Mouse (Mus musculus) limb, embryonic 11.5 days (tissue): ENCODE measurements around the gene Tnrc6b. TPM values are rescaled to one million over a fixed set of nuclear protein-coding genes. Genes with fewer than 3 reads are reported as not detected.
A peak's percentile ranks its signal among the peaks of the same experiment; 100 is the strongest.

Experiments used
- ATAC-seq: fragments of 200-750 bp; cut with Nextera tagmentation; 2 replicates; pipeline ENCODE4 v1.8.0; 2017; ENCODE audit warnings: low read depth; ENCODE audit not compliant: insufficient number of reproducible peaks, low FRiP score, low TSS enrichment
- DNase-seq: peaks from one replicate; pipeline ENCODE4 v3.0.0-alpha.2; 2015; ENCODE audit warnings: low spot score
- H3K27ac ChIP-seq: fragments of 300-500 bp; sonication (generic); replicated peaks from 2 replicates; pipeline ENCODE4 v1.5.1; 2014; ENCODE audit warnings: low read depth, mild to moderate bottlenecking, low read length
- H3K27me3 ChIP-seq: fragments of 300-500 bp; sonication (generic); 2 replicates; pipeline ENCODE4 v1.6.1; 2014; ENCODE audit warnings: mild to moderate bottlenecking, low read length, mixed read lengths; ENCODE audit not compliant: control insufficient read depth, insufficient read depth
- H3K36me3 ChIP-seq: fragments of 300-500 bp; sonication (generic); 2 replicates; pipeline ENCODE4 v1.6.1; 2014; ENCODE audit warnings: mild to moderate bottlenecking, low read length, moderate library complexity, mixed read lengths; ENCODE audit not compliant: control insufficient read depth, insufficient read depth
- H3K4me1 ChIP-seq: fragments of 300-500 bp; sonication (generic); 2 replicates; pipeline ENCODE4 v1.6.1; 2014; ENCODE audit warnings: low read length, mixed read lengths; ENCODE audit not compliant: control insufficient read depth, insufficient read depth
- H3K4me2 ChIP-seq: fragments of 300-500 bp; sonication (generic); 2 replicates; pipeline ENCODE4 v1.6.1; 2014; ENCODE audit warnings: low read depth, mild to moderate bottlenecking, moderate library complexity; ENCODE audit not compliant: severe bottlenecking
- H3K4me3 ChIP-seq: fragments of 300-500 bp; sonication (generic); 2 replicates; pipeline ENCODE4 v1.5.1; 2014; ENCODE audit warnings: low read depth, low read length
- H3K9ac ChIP-seq: fragments of 300-500 bp; sonication (generic); 2 replicates; pipeline ENCODE4 v1.6.1; 2014; ENCODE audit warnings: mild to moderate bottlenecking, low read length
- H3K9me3 ChIP-seq: fragments of 300-500 bp; sonication (generic); 2 replicates; pipeline ENCODE4 v1.6.1; 2016; ENCODE audit warnings: low read length; ENCODE audit not compliant: control insufficient read depth
- WGBS: fragments of 180-500 bp; shearing (Covaris S2); extraction: QIAGEN DNeasy Blood & Tissue Kit; methylation state at CpG from one replicate; pipeline ENCODE4 v1.1.7; 2014; 5-methylcytosine and 5-hydroxymethylcytosine counted together
- polyA plus RNA-seq: library from polyadenylated mRNA; unstranded; fragments of >200 nt; fragmentation: Nextera tagmentation; extraction: Ambion mirVana; gene quantifications from 2 replicates; pipeline ENCODE4 v1.2.1, GENCODE M21; 2014

Gene Tnrc6b
- polyA plus RNA-seq, 1 experiment from 2014 or later = 15.4 TPM

- DNase-seq (peak; percentile 56), ATAC-seq (peak; percentile 77; the same call in 1 of the 2 replicates)
- Histone ChIP-seq H3K4me2 (peak overlapping the region; percentile 53), H3K36me3 (no peaks in the 10 kb centered on the region), H3K4me3 (peak overlapping the region; percentile 59), H3K9me3 (no peaks in the 10 kb centered on the region), H3K9ac (peak overlapping the region; percentile 64), H3K27ac (peak overlapping the region; percentile 59), H3K27me3 (no peaks in the 10 kb centered on the region), H3K4me1 (peaks cover 12% of the 10 kb centered on the region)
- 4% methylated on average over 6 of the region's 6 CpGs for whole genome bisulfite sequencing
Measured at GRCm38 (mm10) chr15:80797757-80798156, 86.6 kb downstream of the Tnrc6b start.

GRCm38 (mm10) chr15:80798367-80799073, 87.4 kb downstream of the Tnrc6b start:
- Histone ChIP-seq H3K4me1 (peaks cover 12% of the 10 kb centered on the region), H3K9ac (peak overlapping the region; percentile 80), H3K36me3 (no peaks in the 10 kb centered on the region), H3K27ac (peak overlapping the region; percentile 38; the same call in 1 of the 2 replicates), H3K4me3 (peak overlapping the region; percentile 59), H3K9me3 (no peaks in the 10 kb centered on the region), H3K4me2 (peak overlapping the region; percentile 53), H3K27me3 (no peaks in the 10 kb centered on the region)
- DNase-seq (peak; percentile 88), ATAC-seq (peak; percentile 89)
- under 1% methylated on average over 17 of the region's 17 CpGs for WGBS

DNA sequence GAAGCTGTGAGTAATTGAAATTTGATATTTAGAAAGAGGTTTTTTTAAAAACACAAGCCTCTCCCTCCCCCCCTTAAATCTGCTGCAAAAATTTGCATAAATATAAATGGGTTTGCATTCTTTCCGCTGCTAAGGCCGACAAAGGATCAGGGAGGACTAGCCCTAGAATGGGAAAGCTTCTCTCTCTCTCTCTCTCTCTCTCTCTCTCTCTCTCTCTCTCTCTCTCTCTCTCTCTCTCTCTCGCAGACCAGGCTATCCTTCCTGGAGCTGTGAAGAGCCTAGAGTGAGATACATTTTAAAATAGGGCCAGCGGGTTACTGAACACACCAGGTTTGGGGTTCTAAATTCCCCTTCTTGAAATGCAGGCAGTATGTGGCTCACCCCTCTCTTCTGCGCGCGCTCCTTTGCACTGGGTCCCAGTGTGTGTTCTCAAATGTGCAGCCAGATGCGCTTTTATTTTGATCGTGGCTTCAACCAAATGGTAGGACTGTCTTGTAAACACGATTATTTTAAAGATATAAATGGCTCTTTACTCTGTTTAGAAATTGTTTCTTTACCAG, 88.0 kb downstream of the Tnrc6b start:
- peak overlapping the region; percentile 58 for H3K4me2 ChIP-seq
- H3K27ac ChIP-seq = peak overlapping the region; percentile 76
- no peak for ATAC-seq
- H3K27me3 ChIP-seq = no peaks in the 10 kb centered on the region
- peak overlapping the region; percentile 80 for H3K9ac ChIP-seq
- peaks cover 12% of the 10 kb centered on the region for H3K4me1 ChIP-seq
- H3K9me3 ChIP-seq = no peaks in the 10 kb centered on the region
- whole genome bisulfite sequencing = 0% methylated on average over 10 of the region's 10 CpGs
- peak; percentile 73 for DNase-seq
- peak overlapping the region; percentile 59 for H3K4me3 ChIP-seq
- H3K36me3 ChIP-seq = no peaks in the 10 kb centered on the region

- Histone ChIP-seq H3K9me3 (no peaks in the 10 kb centered on the region), H3K4me3 (peak overlapping the region; percentile 59), H3K27ac (no peak overlapping the region; the same call in 1 of the 2 replicates), H3K4me1 (peaks cover 12% of the 10 kb centered on the region), H3K9ac (peak overlapping the region; percentile 80), H3K27me3 (no peaks in the 10 kb centered on the region), H3K36me3 (no peaks in the 10 kb centered on the region), H3K4me2 (peak overlapping the region; percentile 58)
- peak; percentile 71 for DNase-seq
- WGBS = under 1% methylated on average over 10 of the region's 10 CpGs
- no peak for ATAC-seq
Measured at GRCm38 (mm10) chr15:80799634-80800137, 88.6 kb downstream of the Tnrc6b start.

DNA sequence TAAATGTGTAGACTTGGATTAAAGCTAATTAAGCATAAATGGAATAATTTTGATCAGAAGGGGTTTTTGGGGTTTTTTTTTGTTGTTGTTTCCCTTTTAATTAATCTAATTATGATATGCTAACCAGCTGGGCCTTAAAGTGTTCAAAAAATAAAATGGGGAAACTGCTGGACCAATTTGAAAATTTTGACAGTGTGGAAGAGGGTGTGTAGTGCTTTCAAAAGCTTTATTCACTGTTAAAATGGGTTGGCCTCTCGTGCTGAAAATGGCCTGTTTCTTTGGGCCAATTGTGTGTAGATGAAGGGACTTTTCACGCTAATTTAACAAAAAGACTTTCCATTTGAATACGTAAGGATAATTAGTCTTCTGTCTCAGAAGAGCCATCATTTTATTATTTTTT, 89.1 kb downstream of the Tnrc6b start:
- no peak overlapping the region; the same call in 1 of the 2 replicates for H3K9ac ChIP-seq
- 37% methylated on average over 3 of the region's 3 CpGs for WGBS
- H3K4me3 ChIP-seq = peak overlapping the region; percentile 59
- H3K4me1 ChIP-seq = peaks cover 12% of the 10 kb centered on the region
- DNase-seq = no peak
- H3K27ac ChIP-seq = no peak overlapping the region
- no peaks in the 10 kb centered on the region for H3K36me3 ChIP-seq
- ATAC-seq = no peak
- H3K9me3 ChIP-seq = no peaks in the 10 kb centered on the region
- H3K27me3 ChIP-seq = no peaks in the 10 kb centered on the region
- H3K4me2 ChIP-seq = peak overlapping the region; percentile 58

DNA sequence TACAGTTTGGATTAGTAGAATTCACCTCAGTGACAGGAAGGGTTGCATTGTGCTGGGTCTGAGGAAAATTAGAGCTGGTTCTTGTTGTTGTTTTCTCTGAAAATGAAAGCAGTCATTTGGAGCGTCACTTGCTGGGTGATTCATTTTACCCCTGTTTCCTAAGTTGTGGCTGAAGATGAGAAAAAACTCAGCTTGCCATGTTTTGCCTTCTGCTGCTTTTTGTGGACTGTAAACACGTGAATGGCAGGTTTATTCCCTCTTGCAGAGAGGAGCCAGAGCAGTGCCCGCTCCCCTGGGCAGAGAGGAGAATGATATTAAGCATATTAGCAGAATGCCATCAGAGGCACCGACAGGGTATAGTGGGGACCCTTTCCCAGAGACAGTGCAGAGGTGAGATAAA, 89.7 kb downstream of the Tnrc6b start:
- DNase-seq (no peak), ATAC-seq (no peak)
- no peak overlapping the region for H3K9ac ChIP-seq
- H3K4me1 ChIP-seq = peaks cover 12% of the 10 kb centered on the region
- H3K9me3 ChIP-seq = no peaks in the 10 kb centered on the region
- peak overlapping the region; percentile 10; the same call in 1 of the 2 replicates for H3K4me2 ChIP-seq
- H3K27me3 ChIP-seq = no peaks in the 10 kb centered on the region
- peak overlapping the region; percentile 59; the same call in 1 of the 2 replicates for H3K4me3 ChIP-seq
- H3K27ac ChIP-seq = no peak overlapping the region
- WGBS = 25% methylated on average over 4 of the region's 4 CpGs
- H3K36me3 ChIP-seq = no peaks in the 10 kb centered on the region

- Histone ChIP-seq H3K4me2 (no peak overlapping the region), H3K27ac (no peak overlapping the region), H3K4me1 (peaks cover 12% of the 10 kb centered on the region), H3K4me3 (no peak overlapping the region), H3K36me3 (no peaks in the 10 kb centered on the region), H3K9me3 (no peaks in the 10 kb centered on the region), H3K27me3 (no peaks in the 10 kb centered on the region), H3K9ac (no peak overlapping the region)
- DNase-seq (no peak), ATAC-seq (no peak)
- WGBS = 57% methylated on average over 1 of the region's 1 CpGs
Measured at GRCm38 (mm10) chr15:80801597-80801996, 90.5 kb downstream of the Tnrc6b start.

DNA sequence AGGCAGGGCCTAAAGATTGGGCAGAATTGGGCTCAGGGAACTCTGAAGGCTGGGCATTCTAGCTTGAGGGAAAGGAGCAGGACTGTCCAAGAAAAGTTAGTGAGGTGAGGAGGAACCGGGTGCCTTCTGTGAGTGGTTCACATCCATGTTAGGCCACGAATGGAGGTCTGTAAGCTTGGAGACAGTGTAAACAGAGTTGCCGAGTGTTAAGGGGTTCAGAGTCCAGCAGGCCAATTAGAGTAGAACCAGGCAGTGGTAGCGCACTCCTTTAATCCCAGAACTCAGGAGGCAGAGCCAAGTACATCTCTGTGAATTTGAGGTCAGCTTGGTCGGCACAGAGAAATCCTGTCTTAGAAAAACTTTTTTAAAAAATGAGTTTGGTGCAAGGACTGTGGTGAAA, 96.0 kb downstream of the Tnrc6b start:
- WGBS = 79% methylated on average over 5 of the region's 5 CpGs
- Histone ChIP-seq H3K9ac (no peak overlapping the region), H3K36me3 (no peaks in the 10 kb centered on the region), H3K9me3 (no peaks in the 10 kb centered on the region), H3K4me1 (no peaks in the 10 kb centered on the region), H3K27ac (no peak overlapping the region), H3K4me3 (no peak overlapping the region), H3K27me3 (no peaks in the 10 kb centered on the region), H3K4me2 (no peak overlapping the region)
- DNase-seq (no peak), ATAC-seq (no peak)
